Mouse (Mus musculus) adrenal gland (tissue): ENCODE measurements around the gene Gm14393.
"Not testable (repeated sequence)": the region's sequence is repeated elsewhere in the genome, so short reads cannot be mapped to it uniquely, and the experiment has no call there.

Source experiments
- intact Hi-C: fragments of 180-260 bp; cut with DNase I; formaldehyde crosslinking; loops from one replicate; pipeline ENCODE4 v1.15.1; 2025
- long read RNA-seq, 2 experiments: library from polyadenylated mRNA; unstranded; transcript quantifications; one replicate each; pipeline ENCODE4 v2.0.0; 2020; ENCODE audit warnings: borderline replicate concordance in 1 of 2; ENCODE audit not compliant: insufficient replicate concordance in 1 of 2

Gm14393 gene
- long read RNA-seq, experiment 1, partial matches to known transcripts: 1 of 1 reads
- long read RNA-seq, experiment 1, other reads (novel, unspliced or antisense): 0 of 1 reads
- long read RNA-seq, experiment 2: 0 reads

DNA sequence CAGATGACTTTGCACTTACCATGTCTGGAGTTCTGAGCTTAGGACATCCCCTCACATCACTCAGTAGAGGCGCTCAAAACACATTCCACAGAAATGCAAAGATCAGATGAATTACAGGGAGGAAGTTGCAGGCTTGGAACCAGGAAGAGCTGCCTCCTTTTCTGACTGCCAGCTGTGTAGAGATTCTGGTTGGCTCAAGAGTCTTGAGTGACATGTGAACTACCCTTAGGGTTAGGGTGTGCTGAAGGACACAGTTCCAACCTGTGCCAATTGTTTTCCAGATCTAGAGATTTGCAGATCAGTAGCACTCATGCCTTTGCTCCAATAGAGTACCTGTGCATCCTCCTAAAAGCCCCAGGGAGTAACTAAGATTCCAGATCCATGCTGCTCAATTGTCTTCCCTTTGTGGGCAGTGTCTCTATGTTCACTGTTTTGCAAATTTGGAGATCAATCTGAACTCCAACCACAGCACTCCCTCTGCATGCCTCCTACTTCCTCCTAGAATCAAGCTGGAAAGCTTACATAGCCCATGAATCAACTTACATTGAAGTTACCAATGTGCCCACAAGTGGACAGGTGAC is at the start of gene Gm14393:
Gm14393 (minus strand) TSS at position 101 of the 581 bp plus-strand sequence.
- intact Hi-C loops: not testable (repeated sequence)

- intact Hi-C loops: not testable (repeated sequence)
Measured at GRCm38 (mm10) chr2:175044268-175044667, 23.3 kb downstream of the Gm14393 start.
